Mouse (Mus musculus): ENCODE measurements around the gene Bnc1. TPM values are rescaled to one million over a fixed set of nuclear protein-coding genes. Genes with fewer than 3 reads are reported as not detected.

Bnc1 gene
- total and polyA plus RNA-seq, 3 experiments: not detected

- no peak for TF ChIP-seq JUN (IDR thresholded peaks at IDR 0.05; ENCODE audit: insufficient read depth, low read depth, low read length)
- no peak for TF ChIP-seq PAX5 (IDR thresholded peaks at IDR 0.05; ENCODE audit: low read length)
- no peak for TF ChIP-seq NELFE (IDR thresholded peaks at IDR 0.05; ENCODE audit: low read depth, low read length)
- TF ChIP-seq TCF12 (IDR thresholded peaks at IDR 0.05; ENCODE audit: low read depth, low read length): no peak
- TF ChIP-seq JUND (conservative IDR thresholded peaks at IDR 0.05; ENCODE audit: low read depth, low read length): no peak
- no peak for TF ChIP-seq IRF4 (IDR thresholded peaks at IDR 0.05; ENCODE audit: low read depth, low read length)
- no peak for TF ChIP-seq MAFK (IDR thresholded peaks at IDR 0.05; ENCODE audit: insufficient replicate concordance, low read length)
- no peak for TF ChIP-seq E2F4 (IDR thresholded peaks at IDR 0.05; ENCODE audit: insufficient replicate concordance, low read depth, low read length)
- no peak for TF ChIP-seq MEF2A (IDR thresholded peaks at IDR 0.05; ENCODE audit: borderline replicate concordance, low read depth, low read length)
- no peak for TF ChIP-seq ZMIZ1 (IDR thresholded peaks at IDR 0.05; ENCODE audit: low read depth, low read length)
- no peaks in the 10 kb centered on the region for H3K36me3 ChIP-seq (replicated peaks in 1 of 2; ENCODE audit: control insufficient read depth in 1 of 2, insufficient read depth in 1 of 2, low read length in 1 of 2)
- dilution Hi-C loops (cut with MboI; ENCODE audit: extremely low pct_ligation_motif_present, extremely low pct_unique_long_range_greater_than_20kb, low sequenced_read_pairs): no loop called here
- no peaks in the 10 kb centered on the region for H3K79me2 ChIP-seq (replicated peaks; ENCODE audit: control insufficient read depth, extremely low read depth, insufficient read depth, poor library complexity, severe bottlenecking)
- H3K27ac ChIP-seq (ENCODE audit: insufficient read depth, low read depth): no peak overlapping the region
- H3K9ac ChIP-seq (ENCODE audit: insufficient read depth, low read depth): no peak overlapping the region
- H3K9me3 ChIP-seq (replicated peaks; ENCODE audit: low read length): no peaks in the 10 kb centered on the region
- peaks cover 4% of the 10 kb centered on the region for H3K27me3 ChIP-seq (replicated peaks)
- no peak overlapping the region for H3K4me3 ChIP-seq (replicated peaks in 1 of 3; ENCODE audit: low read depth in 2 of 3, low read length in 2 of 3, poor library complexity in 1 of 3)
- no peaks in the 10 kb centered on the region for H3K4me1 ChIP-seq (ENCODE audit: control insufficient read depth in 1 of 2, insufficient read depth in 2 of 2)
- no peak overlapping the region for H3K4me2 ChIP-seq (ENCODE audit: insufficient read depth, low read depth, poor library complexity, severe bottlenecking)
- in situ Hi-C loops (cut with MboI; ENCODE audit: low pct_ligation_motif_present, low pct_unique_long_range_greater_than_20kb, low sequenced_read_pairs): loop anchor here (25.0 kb wide), 1 partner anchor 139 kb away; no protein-coding TSS in a partner anchor
- no peak for DNase-seq (ENCODE audit: extremely low read depth)
Measured at GRCm38 (mm10) chr7:81973339-81973738, 18.8 kb downstream of the Bnc1 start.

DNA sequence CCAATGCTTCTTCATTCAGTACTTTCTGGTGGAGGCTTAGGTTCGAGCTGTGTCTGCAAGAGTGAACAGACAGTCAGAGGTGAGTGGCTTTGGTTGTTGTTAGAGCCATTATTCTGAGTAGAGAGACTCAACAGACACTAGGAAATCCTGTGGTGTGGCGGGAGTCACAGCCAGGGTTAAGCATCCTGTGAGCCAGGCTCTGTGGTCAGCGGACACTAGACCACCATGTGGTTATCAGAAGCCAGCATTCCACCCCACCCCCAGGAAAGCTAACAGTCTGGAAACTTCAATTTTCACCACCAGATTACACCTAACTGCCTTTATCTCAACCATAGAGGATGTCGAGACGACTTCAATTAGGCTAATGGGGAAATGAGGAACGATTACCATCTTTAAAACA, 23.1 kb downstream of the Bnc1 start:
- H3K27me3 ChIP-seq (replicated peaks): peaks cover 4% of the 10 kb centered on the region
- no peak for TF ChIP-seq IRF4 (IDR thresholded peaks at IDR 0.05; ENCODE audit: low read depth, low read length)
- no peaks in the 10 kb centered on the region for H3K4me1 ChIP-seq (ENCODE audit: control insufficient read depth in 1 of 2, insufficient read depth in 2 of 2)
- no peak for DNase-seq (ENCODE audit: extremely low read depth)
- H3K36me3 ChIP-seq (replicated peaks in 1 of 2; ENCODE audit: control insufficient read depth in 1 of 2, insufficient read depth in 1 of 2, low read length in 1 of 2): no peaks in the 10 kb centered on the region
- no peaks in the 10 kb centered on the region for H3K79me2 ChIP-seq (replicated peaks; ENCODE audit: control insufficient read depth, extremely low read depth, insufficient read depth, poor library complexity, severe bottlenecking)
- H3K9me3 ChIP-seq (replicated peaks; ENCODE audit: low read length): no peaks in the 10 kb centered on the region
- no peak overlapping the region for H3K4me2 ChIP-seq (ENCODE audit: insufficient read depth, low read depth, poor library complexity, severe bottlenecking)
- dilution Hi-C loops (cut with MboI; ENCODE audit: extremely low pct_ligation_motif_present, extremely low pct_unique_long_range_greater_than_20kb, low sequenced_read_pairs): no loop called here
- in situ Hi-C loops (cut with MboI; ENCODE audit: low pct_ligation_motif_present, low pct_unique_long_range_greater_than_20kb, low sequenced_read_pairs): loop anchor here (10.0 to 25.0 kb wide), 2 partner anchors 143 to 296 kb away; no protein-coding TSS in a partner anchor
- H3K4me3 ChIP-seq (replicated peaks in 1 of 3; ENCODE audit: low read depth in 2 of 3, low read length in 2 of 3, poor library complexity in 1 of 3): no peak overlapping the region
- H3K9ac ChIP-seq (ENCODE audit: insufficient read depth, low read depth): no peak overlapping the region
- H3K27ac ChIP-seq (ENCODE audit: insufficient read depth, low read depth): no peak overlapping the region

DNA sequence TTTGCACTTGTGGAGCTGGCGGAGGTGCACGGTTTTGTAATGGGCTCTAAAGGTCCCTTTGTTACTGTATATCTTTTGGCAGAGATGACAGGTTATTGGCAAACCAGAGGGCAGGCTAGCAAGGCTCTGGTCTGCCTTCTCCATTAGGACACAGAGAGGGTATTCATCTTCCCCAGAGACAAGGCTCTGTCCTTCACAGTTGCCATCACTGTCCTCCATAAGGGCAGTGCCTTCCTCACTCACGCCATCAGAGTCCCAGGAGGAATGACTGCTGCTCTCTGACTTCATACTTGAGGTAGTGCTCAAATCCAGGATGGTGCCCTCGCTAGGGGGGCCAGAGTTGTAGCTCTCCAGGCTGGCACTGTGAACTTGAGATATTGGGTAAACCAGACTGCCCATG, 23.6 kb downstream of the Bnc1 start:
- DNase-seq (ENCODE audit: extremely low read depth): no peak
- Histone ChIP-seq H3K27me3 (replicated peaks) (peaks cover 4% of the 10 kb centered on the region), H3K4me2 (ENCODE audit: insufficient read depth, low read depth, poor library complexity, severe bottlenecking) (no peak overlapping the region), H3K9me3 (replicated peaks; ENCODE audit: low read length) (no peaks in the 10 kb centered on the region), H3K27ac (ENCODE audit: insufficient read depth, low read depth) (no peak overlapping the region), H3K4me3 (replicated peaks in 1 of 3; ENCODE audit: low read depth in 2 of 3, low read length in 2 of 3, poor library complexity in 1 of 3) (no peak overlapping the region), H3K4me1 (ENCODE audit: control insufficient read depth in 1 of 2, insufficient read depth in 2 of 2) (no peaks in the 10 kb centered on the region), H3K79me2 (replicated peaks; ENCODE audit: control insufficient read depth, extremely low read depth, insufficient read depth, poor library complexity, severe bottlenecking) (no peaks in the 10 kb centered on the region), H3K9ac (ENCODE audit: insufficient read depth, low read depth) (no peak overlapping the region), H3K36me3 (replicated peaks in 1 of 2; ENCODE audit: control insufficient read depth in 1 of 2, insufficient read depth in 1 of 2, low read length in 1 of 2) (no peaks in the 10 kb centered on the region)
- TF ChIP-seq RAD21 (IDR thresholded peaks at IDR 0.05; ENCODE audit: low read depth, low read length) (no peak), PAX5 (IDR thresholded peaks at IDR 0.05; ENCODE audit: low read length) (no peak), TCF12 (IDR thresholded peaks at IDR 0.05; ENCODE audit: low read depth, low read length) (no peak), MAZ (IDR thresholded peaks at IDR 0.05; ENCODE audit: low read depth, low read length) (no peak), POLR2A (IDR thresholded peaks at IDR 0.05; ENCODE audit: low read depth, low read length) (no peak), MAFK (IDR thresholded peaks at IDR 0.05; ENCODE audit: insufficient replicate concordance, low read length) (no peak), IRF4 (IDR thresholded peaks at IDR 0.05; ENCODE audit: low read depth, low read length) (no peak), CHD1 (IDR thresholded peaks at IDR 0.05; ENCODE audit: low read depth, low read length) (no peak), BHLHE40 (IDR thresholded peaks at IDR 0.05; ENCODE audit: low read depth, low read length) (no peak), USF1 (IDR thresholded peaks at IDR 0.05; ENCODE audit: low read depth, low read length) (no peak), SIN3A (IDR thresholded peaks at IDR 0.05; ENCODE audit: low read length) (no peak), TBP (conservative IDR thresholded peaks at IDR 0.05; ENCODE audit: low read depth, low read length) (no peak), KAT2A (IDR thresholded peaks at IDR 0.05; ENCODE audit: insufficient replicate concordance, low read length) (no peak), ZNF384 (IDR thresholded peaks at IDR 0.05; ENCODE audit: low read depth, low read length) (no peak), E2F4 (IDR thresholded peaks at IDR 0.05; ENCODE audit: insufficient replicate concordance, low read depth, low read length) (no peak), RCOR1 (conservative IDR thresholded peaks at IDR 0.05; ENCODE audit: low read depth, low read length) (no peak), MYC (IDR thresholded peaks at IDR 0.05; ENCODE audit: low read depth, low read length) (no peak), CHD2 (IDR thresholded peaks at IDR 0.05; ENCODE audit: low read length) (no peak), MXI1 (IDR thresholded peaks at IDR 0.05; ENCODE audit: low read depth, low read length) (no peak), CTCF (conservative IDR thresholded peaks at IDR 0.05 in 1 of 2, IDR thresholded peaks at IDR 0.05 in 1 of 2; ENCODE audit: low read depth in 2 of 2, low read length in 2 of 2) (no peak)
- dilution Hi-C loops (cut with MboI; ENCODE audit: extremely low pct_ligation_motif_present, extremely low pct_unique_long_range_greater_than_20kb, low sequenced_read_pairs) (no loop called here), in situ Hi-C loops (cut with MboI; ENCODE audit: low pct_ligation_motif_present, low pct_unique_long_range_greater_than_20kb, low sequenced_read_pairs) (loop anchor here (10.0 to 25.0 kb wide), 2 partner anchors 144 to 296 kb away; no protein-coding TSS in a partner anchor)
